Mouse (Mus musculus) heart, embryonic 14.5 days (tissue): ENCODE results near the gene Adamts14. TPM values are rescaled to one million over a fixed set of nuclear protein-coding genes. Genes with fewer than 3 reads are reported as not detected.

Experiments
- ATAC-seq: fragments of 200-750 bp; cut with Nextera tagmentation; 2 replicates; pipeline ENCODE4 v1.8.0; 2017; ENCODE audit warnings: low read depth, moderate TSS enrichment; ENCODE audit not compliant: insufficient number of reproducible peaks, insufficient read depth, low FRiP score
- H3K27ac ChIP-seq, 2 experiments: fragments of 200-500 bp in 1 of 2; fragments of 300-500 bp in 1 of 2; sonication (generic) in 1 of 2; replicated peaks in 1 of 2; 2 replicates each; pipeline ENCODE4 v1.5.1; 2012 to 2014; ENCODE audit warnings: low read depth in 2 of 2, low read length in 2 of 2, control low read depth in 1 of 2, mild to moderate bottlenecking in 1 of 2, mixed read lengths in 1 of 2; ENCODE audit not compliant: control insufficient read depth in 1 of 2, insufficient read depth in 1 of 2
- H3K27me3 ChIP-seq: fragments of 300-500 bp; sonication (generic); 2 replicates; pipeline ENCODE4 v1.6.1; 2014; ENCODE audit warnings: mild to moderate bottlenecking, low read length, control low read depth; ENCODE audit not compliant: control insufficient read depth, insufficient read depth
- H3K36me3 ChIP-seq: fragments of 300-500 bp; sonication (generic); 2 replicates; pipeline ENCODE4 v1.6.1; 2014; ENCODE audit warnings: mild to moderate bottlenecking, control low read depth, low read length, mixed read lengths; ENCODE audit not compliant: control insufficient read depth, insufficient read depth
- H3K4me1 ChIP-seq, 2 experiments: fragments of 200-500 bp in 1 of 2; fragments of 300-500 bp in 1 of 2; sonication (generic) in 1 of 2; 2 replicates each; pipeline ENCODE4 v1.6.1; 2012 to 2014; ENCODE audit warnings: low read length in 2 of 2, control low read depth in 1 of 2, mixed read lengths in 1 of 2; ENCODE audit not compliant: control insufficient read depth in 2 of 2, insufficient read depth in 2 of 2
- H3K4me2 ChIP-seq: fragments of 300-500 bp; sonication (generic); 2 replicates; pipeline ENCODE4 v1.6.1; 2014; ENCODE audit warnings: mild to moderate bottlenecking, low read length
- H3K4me3 ChIP-seq, 2 experiments: fragments of 200-500 bp in 1 of 2; fragments of 300-500 bp in 1 of 2; sonication (generic) in 1 of 2; 2 replicates each; pipeline ENCODE4 v1.5.1; 2012 to 2014; ENCODE audit warnings: low read length in 2 of 2, mild to moderate bottlenecking in 2 of 2, control low read depth in 1 of 2, low read depth in 1 of 2, moderate library complexity in 1 of 2; ENCODE audit not compliant: control insufficient read depth in 1 of 2, insufficient read depth in 1 of 2
- H3K9ac ChIP-seq: fragments of 300-500 bp; sonication (generic); 2 replicates; pipeline ENCODE4 v1.6.1; 2014; ENCODE audit warnings: mild to moderate bottlenecking, low read length
- H3K9me3 ChIP-seq: fragments of 300-500 bp; sonication (generic); 2 replicates; pipeline ENCODE4 v1.6.1; 2016; ENCODE audit warnings: low read length, control low read depth; ENCODE audit not compliant: control insufficient read depth
- WGBS: fragments of 180-500 bp; shearing (Covaris S2); extraction: QIAGEN DNeasy Blood & Tissue Kit; methylation state at CpG from one replicate; pipeline ENCODE4 v1.1.7; 2014; 5-methylcytosine and 5-hydroxymethylcytosine counted together
- polyA plus RNA-seq: library from polyadenylated mRNA; unstranded; fragments of >200 nt; fragmentation: Nextera tagmentation; extraction: Ambion mirVana; gene quantifications from 2 replicates; pipeline ENCODE4 v1.2.1, GENCODE M21; 2014

The Adamts14 gene
- polyA plus RNA-seq, 1 experiment from 2014 or later: 1.1 TPM

- H3K27ac ChIP-seq: no peak overlapping the region
- ATAC-seq: no peak
- H3K9ac ChIP-seq: no peak overlapping the region
- no peaks in the 10 kb centered on the region; the same call in 1 of the 2 replicates for H3K27me3 ChIP-seq
- no peaks in the 10 kb centered on the region for H3K9me3 ChIP-seq
- WGBS: 42% methylated on average over 7 of the region's 7 CpGs
- no peak overlapping the region for H3K4me2 ChIP-seq
- H3K4me1 ChIP-seq: no peaks in the 10 kb centered on the region
- no peak overlapping the region for H3K4me3 ChIP-seq
- H3K36me3 ChIP-seq: no peaks in the 10 kb centered on the region
These were observed 40.2 kb downstream of the Adamts14 start for GRCm38 (mm10) chr10:61232858-61233567.

- Histone ChIP-seq H3K27me3 (no peaks in the 10 kb centered on the region; the same call in 1 of the 2 replicates), H3K9ac (no peak overlapping the region), H3K4me1 (peaks cover 5 to 7% of the 10 kb centered on the region in 2 experiments), H3K4me3 (no peak overlapping the region), H3K36me3 (no peaks in the 10 kb centered on the region), H3K27ac (no peak overlapping the region), H3K9me3 (no peaks in the 10 kb centered on the region), H3K4me2 (no peak overlapping the region)
- 89% methylated on average over 3 of the region's 3 CpGs for WGBS
- no peak for ATAC-seq
These were observed 41.5 kb downstream of the Adamts14 start for GRCm38 (mm10) chr10:61231756-61232155.

GRCm38 (mm10) chr10:61226784-61227396, 46.3 kb downstream of the Adamts14 start:
- ATAC-seq: peak; percentile 80

GRCm38 (mm10) chr10:61225694-61226093, 47.5 kb downstream of the Adamts14 start:
- H3K27me3 ChIP-seq: no peaks in the 10 kb centered on the region; the same call in 1 of the 2 replicates
- 82% methylated on average over 5 of the region's 5 CpGs for WGBS
- H3K9me3 ChIP-seq: no peaks in the 10 kb centered on the region
- no peak for ATAC-seq
- no peak overlapping the region for H3K4me2 ChIP-seq
- no peak overlapping the region for H3K27ac ChIP-seq
- no peaks in the 10 kb centered on the region for H3K36me3 ChIP-seq
- peaks cover 10 to 12% of the 10 kb centered on the region in 2 experiments for H3K4me1 ChIP-seq
- no peak overlapping the region for H3K9ac ChIP-seq
- H3K4me3 ChIP-seq: no peak overlapping the region

More at GRCm38 (mm10) chr10:61226784-61227396, 46.3 kb downstream of the Adamts14 start:
- WGBS: 29% methylated on average over 4 of the region's 4 CpGs
- H3K9me3 ChIP-seq: no peaks in the 10 kb centered on the region
- no peak overlapping the region for H3K4me2 ChIP-seq
- no peak overlapping the region for H3K4me3 ChIP-seq
- H3K27ac ChIP-seq: peak overlapping the region in 1 of 2 experiments; percentile 38; a peak in 2 of 4 replicates
- no peaks in the 10 kb centered on the region for H3K36me3 ChIP-seq
- no peak overlapping the region for H3K9ac ChIP-seq
- peaks cover 10 to 12% of the 10 kb centered on the region in 2 experiments for H3K4me1 ChIP-seq
- no peaks in the 10 kb centered on the region; the same call in 1 of the 2 replicates for H3K27me3 ChIP-seq

- Histone ChIP-seq H3K9me3 (peaks cover 13% of the 10 kb centered on the region; the same call in 1 of the 2 replicates), H3K4me1 (no peaks in the 10 kb centered on the region), H3K27ac (no peak overlapping the region), H3K9ac (no peak overlapping the region), H3K27me3 (no peaks in the 10 kb centered on the region), H3K4me2 (no peak overlapping the region), H3K36me3 (no peaks in the 10 kb centered on the region), H3K4me3 (no peak overlapping the region)
- 87% methylated on average over 4 of the region's 4 CpGs for WGBS
- no peak for ATAC-seq
These were observed 53.9 kb downstream of the Adamts14 start for GRCm38 (mm10) chr10:61219318-61219717.

- no peaks in the 10 kb centered on the region for H3K36me3 ChIP-seq
- 62% methylated on average over 4 of the region's 4 CpGs for WGBS
- H3K9ac ChIP-seq: no peak overlapping the region
- no peak for ATAC-seq
- H3K27me3 ChIP-seq: peaks cover 4% of the 10 kb centered on the region; the same call in 1 of the 2 replicates
- no peak overlapping the region for H3K4me2 ChIP-seq
- H3K9me3 ChIP-seq: peaks cover 13% of the 10 kb centered on the region; the same call in 1 of the 2 replicates
- no peaks in the 10 kb centered on the region for H3K4me1 ChIP-seq
- H3K4me3 ChIP-seq: no peak overlapping the region
- H3K27ac ChIP-seq: no peak overlapping the region
These were observed 57.1 kb downstream of the Adamts14 start for GRCm38 (mm10) chr10:61216163-61216562.

- Histone ChIP-seq H3K4me1 (no peaks in the 10 kb centered on the region), H3K9me3 (peaks cover 13% of the 10 kb centered on the region; the same call in 1 of the 2 replicates), H3K27me3 (peaks cover 4% of the 10 kb centered on the region; the same call in 1 of the 2 replicates), H3K4me3 (no peak overlapping the region), H3K4me2 (no peak overlapping the region), H3K27ac (no peak overlapping the region), H3K9ac (no peak overlapping the region), H3K36me3 (no peaks in the 10 kb centered on the region)
- 98% methylated on average over 6 of the region's 6 CpGs for WGBS
- ATAC-seq: no peak
These were observed 57.6 kb downstream of the Adamts14 start for GRCm38 (mm10) chr10:61215658-61216057.
